Mouse (Mus musculus) hindbrain, embryonic 14.5 days (tissue): ENCODE measurements around the gene Gm5447. TPM values are rescaled to one million over a fixed set of nuclear protein-coding genes. Genes with fewer than 3 reads are reported as not detected.
A peak's percentile ranks its signal among the peaks of the same experiment; 100 is the strongest.

Experiments used
- ATAC-seq: fragments of 200-750 bp; cut with Nextera tagmentation; 2 replicates; pipeline ENCODE4 v1.8.0; 2017; ENCODE audit warnings: moderate number of reproducible peaks, mild to moderate bottlenecking, moderate TSS enrichment, moderate library complexity; ENCODE audit not compliant: low FRiP score
- DNase-seq: peaks from one replicate; pipeline ENCODE4 v3.0.0-alpha.2; 2015; ENCODE audit warnings: low spot score
- H3K27ac ChIP-seq: fragments of 300-500 bp; sonication (generic); 2 replicates; pipeline ENCODE4 v1.5.1; 2014; ENCODE audit warnings: mild to moderate bottlenecking, moderate library complexity
- H3K27me3 ChIP-seq: fragments of 300-500 bp; sonication (generic); 2 replicates; pipeline ENCODE4 v1.6.1; 2014; ENCODE audit warnings: mild to moderate bottlenecking, low read length, mixed read lengths; ENCODE audit not compliant: control insufficient read depth, insufficient read depth
- H3K36me3 ChIP-seq: fragments of 300-500 bp; sonication (generic); replicated peaks from 2 replicates; pipeline ENCODE4 v1.6.1; 2014; ENCODE audit not compliant: control insufficient read depth, insufficient read depth
- H3K4me1 ChIP-seq: fragments of 300-500 bp; sonication (generic); replicated peaks from 2 replicates; pipeline ENCODE4 v1.6.1; 2014; ENCODE audit warnings: antibody characterized with exemption, low read length, mixed read lengths; ENCODE audit not compliant: control insufficient read depth, insufficient read depth
- H3K4me2 ChIP-seq: fragments of 300-500 bp; sonication (generic); replicated peaks from 2 replicates; pipeline ENCODE4 v1.6.1; 2014; ENCODE audit warnings: mild to moderate bottlenecking, moderate library complexity
- H3K4me3 ChIP-seq: fragments of 300-500 bp; sonication (generic); replicated peaks from 2 replicates; pipeline ENCODE4 v1.5.1; 2014; ENCODE audit warnings: mild to moderate bottlenecking, low read length
- H3K9ac ChIP-seq: fragments of 300-500 bp; sonication (generic); 2 replicates; pipeline ENCODE4 v1.6.1; 2014
- H3K9me3 ChIP-seq: fragments of 300-500 bp; sonication (generic); 2 replicates; pipeline ENCODE4 v1.6.1; 2016; ENCODE audit warnings: low read length; ENCODE audit not compliant: control insufficient read depth
- WGBS: fragments of 180-500 bp; shearing (Covaris S2); extraction: QIAGEN DNeasy Blood & Tissue Kit; methylation state at CpG from one replicate; pipeline ENCODE4 v1.1.7; 2014; 5-methylcytosine and 5-hydroxymethylcytosine counted together
- polyA plus RNA-seq: library from polyadenylated mRNA; unstranded; fragments of >200 nt; fragmentation: Nextera tagmentation; extraction: Ambion mirVana; gene quantifications from 2 replicates; pipeline ENCODE4 v1.2.1, GENCODE M21; 2014

The Gm5447 gene
- polyA plus RNA-seq, 1 experiment from 2014 or later: not detected

- Histone ChIP-seq H3K9ac (no peak overlapping the region), H3K27ac (no peak overlapping the region), H3K36me3 (no peaks in the 10 kb centered on the region), H3K27me3 (no peaks in the 10 kb centered on the region), H3K4me1 (no peaks in the 10 kb centered on the region), H3K4me3 (no peak overlapping the region), H3K4me2 (no peak overlapping the region), H3K9me3 (no peaks in the 10 kb centered on the region)
- ATAC-seq: no peak
- DNase-seq: no peak
- WGBS: 94% methylated on average over 2 of the region's 2 CpGs
These were observed 22.0 kb upstream of the Gm5447 start for GRCm38 (mm10) chr13:30952044-30952443.

- 88% methylated on average over 1 of the region's 1 CpGs for WGBS
- H3K36me3 ChIP-seq: no peaks in the 10 kb centered on the region
- no peak for ATAC-seq
- no peaks in the 10 kb centered on the region for H3K4me1 ChIP-seq
- H3K4me2 ChIP-seq: no peak overlapping the region
- H3K4me3 ChIP-seq: no peak overlapping the region
- H3K27me3 ChIP-seq: no peaks in the 10 kb centered on the region
- H3K27ac ChIP-seq: no peak overlapping the region
- DNase-seq: no peak
- no peaks in the 10 kb centered on the region for H3K9me3 ChIP-seq
- no peak overlapping the region for H3K9ac ChIP-seq
These were observed 20.4 kb upstream of the Gm5447 start for GRCm38 (mm10) chr13:30953580-30953979.

- no peak overlapping the region for H3K4me3 ChIP-seq
- H3K4me2 ChIP-seq: no peak overlapping the region
- WGBS: 92% methylated on average over 2 of the region's 2 CpGs
- H3K4me1 ChIP-seq: no peaks in the 10 kb centered on the region
- no peak for DNase-seq
- H3K36me3 ChIP-seq: no peaks in the 10 kb centered on the region
- H3K27ac ChIP-seq: no peak overlapping the region
- ATAC-seq: no peak
- no peaks in the 10 kb centered on the region for H3K27me3 ChIP-seq
- H3K9ac ChIP-seq: no peak overlapping the region
- no peaks in the 10 kb centered on the region for H3K9me3 ChIP-seq
These were observed 13.3 kb upstream of the Gm5447 start for GRCm38 (mm10) chr13:30960714-30961113.

- no peak for ATAC-seq
- Histone ChIP-seq H3K9me3 (no peaks in the 10 kb centered on the region), H3K27me3 (no peaks in the 10 kb centered on the region), H3K36me3 (no peaks in the 10 kb centered on the region), H3K9ac (no peak overlapping the region), H3K4me2 (no peak overlapping the region), H3K4me1 (peaks cover 7% of the 10 kb centered on the region), H3K27ac (no peak overlapping the region), H3K4me3 (no peak overlapping the region)
- no peak for DNase-seq
- 52% methylated on average over 2 of the region's 2 CpGs for WGBS
These were observed 12.1 kb upstream of the Gm5447 start for GRCm38 (mm10) chr13:30961932-30962331.

- Histone ChIP-seq H3K9me3 (no peaks in the 10 kb centered on the region), H3K27ac (peak overlapping the region; percentile 41; the same call in 1 of the 2 replicates), H3K27me3 (no peaks in the 10 kb centered on the region), H3K9ac (peak overlapping the region; percentile 18; the same call in 1 of the 2 replicates), H3K36me3 (no peaks in the 10 kb centered on the region), H3K4me1 (peaks cover 12% of the 10 kb centered on the region), H3K4me2 (peak overlapping the region; percentile 16), H3K4me3 (no peak overlapping the region)
- DNase-seq (peak; percentile 32), ATAC-seq (peak; percentile 58; the same call in 1 of the 2 replicates)
- WGBS: 7% methylated on average over 10 of the region's 10 CpGs
These were observed 7.5 kb upstream of the Gm5447 start for GRCm38 (mm10) chr13:30966507-30966911.

GRCm38 (mm10) chr13:30968311-30968710 is 5.7 kb upstream of the Gm5447 start:
- no peaks in the 10 kb centered on the region for H3K9me3 ChIP-seq
- H3K27ac ChIP-seq: no peak overlapping the region
- no peaks in the 10 kb centered on the region for H3K27me3 ChIP-seq
- no peaks in the 10 kb centered on the region for H3K36me3 ChIP-seq
- no peak overlapping the region for H3K9ac ChIP-seq
- 75% methylated on average over 4 of the region's 4 CpGs for WGBS
- ATAC-seq: no peak
- peaks cover 17% of the 10 kb centered on the region for H3K4me1 ChIP-seq
- DNase-seq: no peak
- H3K4me2 ChIP-seq: no peak overlapping the region
- no peak overlapping the region for H3K4me3 ChIP-seq

GRCm38 (mm10) chr13:30971047-30971446 is 3.0 kb upstream of the Gm5447 start:
- Histone ChIP-seq H3K4me3 (no peak overlapping the region), H3K9me3 (no peaks in the 10 kb centered on the region), H3K9ac (no peak overlapping the region), H3K27me3 (no peaks in the 10 kb centered on the region), H3K4me2 (no peak overlapping the region), H3K4me1 (peaks cover 22% of the 10 kb centered on the region), H3K36me3 (no peaks in the 10 kb centered on the region), H3K27ac (no peak overlapping the region)
- ATAC-seq (no peak), DNase-seq (no peak)
- 91% methylated on average over 3 of the region's 3 CpGs for WGBS

- 91% methylated on average over 2 of the region's 2 CpGs for WGBS
- H3K4me3 ChIP-seq: no peak overlapping the region
- ATAC-seq (no peak), DNase-seq (no peak)
- H3K36me3 ChIP-seq: no peaks in the 10 kb centered on the region
- H3K9me3 ChIP-seq: no peaks in the 10 kb centered on the region
- no peak overlapping the region for H3K4me2 ChIP-seq
- H3K9ac ChIP-seq: no peak overlapping the region
- H3K27me3 ChIP-seq: no peaks in the 10 kb centered on the region
- peaks cover 13% of the 10 kb centered on the region for H3K4me1 ChIP-seq
- no peak overlapping the region for H3K27ac ChIP-seq
These were observed 1.9 kb upstream of the Gm5447 start for GRCm38 (mm10) chr13:30972102-30972501.

GRCm38 (mm10) chr13:30974247-30974630 is 235 bp downstream of the Gm5447 start:
- peak; percentile 44; the same call in 1 of the 2 replicates for ATAC-seq
- WGBS: 18% methylated on average over 5 of the region's 5 CpGs
- Histone ChIP-seq H3K9ac (peak overlapping the region; percentile 92), H3K27ac (no peak overlapping the region), H3K4me2 (peak overlapping the region; percentile 49), H3K4me3 (peak overlapping the region; percentile 88), H3K9me3 (no peaks in the 10 kb centered on the region), H3K4me1 (peaks cover 10% of the 10 kb centered on the region), H3K27me3 (no peaks in the 10 kb centered on the region), H3K36me3 (no peaks in the 10 kb centered on the region)
- DNase-seq: no peak

- Histone ChIP-seq H3K4me1 (peaks cover 10% of the 10 kb centered on the region), H3K9ac (no peak overlapping the region), H3K27me3 (no peaks in the 10 kb centered on the region), H3K4me2 (no peak overlapping the region), H3K27ac (no peak overlapping the region), H3K4me3 (no peak overlapping the region), H3K36me3 (no peaks in the 10 kb centered on the region), H3K9me3 (no peaks in the 10 kb centered on the region)
- DNase-seq (no peak), ATAC-seq (no peak)
- WGBS: 57% methylated on average over 8 of the region's 8 CpGs
These were observed 2.6 kb downstream of the Gm5447 start for GRCm38 (mm10) chr13:30976536-30977084.
